Mouse (Mus musculus) kidney, postnatal 10 days (tissue): ENCODE data around the gene Parp8.
A peak's percentile ranks its signal among the peaks of the same experiment; 100 is the strongest.

Experiments
- DNase-seq: peaks from one replicate; pipeline ENCODE4 v3.0.0; 2021; ENCODE audit warnings: mixed read lengths

Gene Parp8

DNA sequence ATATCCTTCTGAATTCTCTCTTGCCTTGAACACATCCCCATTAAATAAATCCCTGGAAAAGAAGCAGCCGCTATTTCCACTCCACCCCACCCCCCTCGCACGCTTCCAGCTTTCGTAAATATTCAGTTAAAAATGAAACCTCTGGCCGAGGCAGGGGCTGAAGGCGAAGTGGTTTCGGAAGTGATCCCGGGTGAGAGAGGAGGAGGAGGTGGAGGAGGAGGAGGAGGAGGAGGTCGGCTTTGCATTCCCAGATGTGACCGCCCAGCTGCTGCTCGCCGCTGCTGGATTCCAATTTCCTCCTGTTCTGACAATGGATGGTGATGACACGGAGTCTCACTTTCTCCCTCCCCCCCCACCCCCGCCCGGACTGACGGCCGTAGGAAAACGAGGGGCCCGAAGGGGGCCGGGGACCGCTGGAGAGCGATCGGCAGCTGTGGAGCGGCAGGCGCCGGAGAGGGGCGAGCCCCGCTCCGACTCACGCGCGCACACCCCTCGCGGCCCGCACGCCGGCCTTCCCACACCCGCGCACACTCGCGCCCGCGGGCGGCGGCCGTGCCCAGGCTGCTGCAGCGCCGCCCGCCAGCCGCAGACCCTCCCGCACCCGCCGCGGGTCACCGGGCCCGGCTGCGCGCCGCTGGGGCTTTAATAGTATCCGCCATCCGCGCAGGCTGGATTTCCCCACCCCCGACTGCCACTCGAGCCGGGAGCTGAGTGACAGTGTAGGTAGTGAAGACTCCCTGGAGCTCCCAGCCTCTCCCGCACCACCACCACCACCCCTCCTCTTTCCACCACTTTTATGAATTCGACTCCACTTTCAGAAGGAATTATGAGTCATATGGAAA lies at the start of gene Parp8:
Parp8 (minus strand) TSS at position 312 of the 842 bp plus-strand sequence.
- peak; percentile 71 for DNase-seq

DNA sequence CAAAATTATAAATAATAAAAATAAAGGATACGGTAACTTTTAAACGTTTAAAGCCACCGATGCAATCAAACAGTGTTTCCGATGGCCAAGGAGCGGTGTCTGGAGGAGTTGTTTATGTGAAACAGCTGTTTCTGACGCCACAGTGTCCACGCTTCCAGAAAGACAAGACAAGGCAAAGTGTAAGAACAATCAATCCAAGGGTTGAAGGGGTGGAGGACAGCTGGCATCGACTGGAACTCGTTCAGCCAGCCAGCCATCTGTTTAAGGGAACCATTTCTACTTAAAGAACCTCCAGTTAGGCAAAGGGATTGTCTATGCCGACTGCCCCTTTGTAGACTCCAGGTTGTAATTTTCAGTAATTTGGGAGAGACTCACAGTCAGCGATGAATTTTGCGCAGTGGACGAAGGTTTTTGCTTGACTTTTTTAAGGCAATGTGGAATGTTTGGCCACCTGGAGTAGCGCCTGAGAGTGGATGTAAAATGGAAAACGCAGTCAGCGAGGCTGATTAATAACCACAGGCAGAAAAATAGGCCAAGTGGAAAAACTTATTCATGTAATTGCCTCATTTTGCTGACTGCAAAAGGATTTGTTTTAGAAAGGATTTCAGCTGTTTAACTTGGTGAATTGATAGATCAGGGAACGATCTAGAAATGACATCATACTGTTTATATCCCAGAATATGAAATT lies 37.4 kb upstream of the Parp8 start:
- DNase-seq: peak; percentile 7

DNA sequence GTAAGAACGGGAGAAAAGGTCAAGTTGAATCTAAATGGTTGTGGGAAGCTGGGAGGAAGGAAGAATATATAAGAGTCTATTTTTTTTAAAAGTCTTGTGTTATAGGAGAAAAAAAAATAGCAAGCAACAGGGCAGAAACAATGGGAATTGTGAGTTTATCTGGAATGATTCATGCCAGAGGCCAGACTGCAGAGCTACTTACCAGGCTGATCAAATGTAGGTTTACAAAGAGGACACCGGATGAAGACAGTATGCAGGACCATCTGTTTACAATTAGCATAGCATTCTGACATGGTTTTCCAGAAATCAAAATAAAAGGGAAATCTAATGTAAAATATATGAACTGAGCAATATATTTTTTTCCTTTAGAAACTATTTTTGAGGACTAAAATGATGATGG lies 31.1 kb upstream of the Parp8 start:
- no peak for DNase-seq

DNA sequence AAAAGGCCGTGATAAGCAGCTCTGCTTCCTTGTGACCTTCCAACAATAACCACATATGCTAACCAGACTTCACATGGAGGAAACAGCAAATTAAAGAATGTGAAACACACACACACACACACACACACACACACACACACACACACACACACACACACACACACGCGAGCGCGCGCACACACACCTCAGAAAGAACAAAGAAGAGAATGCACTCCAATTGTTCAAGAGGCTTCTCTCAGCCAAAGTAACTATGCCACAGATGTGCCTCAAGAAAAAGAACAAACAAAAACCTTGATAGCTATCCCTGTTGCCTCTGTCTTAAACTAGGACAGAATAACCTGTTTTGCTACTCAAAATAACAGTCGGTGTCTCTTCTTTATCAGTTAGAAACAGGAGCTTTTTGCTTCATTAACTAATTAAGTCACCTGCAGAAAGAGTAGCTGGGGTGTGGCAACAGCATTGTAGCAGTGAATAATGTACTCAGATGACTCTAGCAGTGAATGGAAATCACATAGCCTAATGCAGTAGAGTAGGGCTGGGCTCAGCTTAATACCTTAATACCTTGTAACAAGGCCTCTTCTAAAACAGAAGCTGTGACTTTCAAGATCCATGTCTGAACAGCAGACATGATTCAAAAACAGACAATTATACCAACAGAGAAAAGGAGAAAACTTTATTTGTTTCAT lies 29.6 kb upstream of the Parp8 start:
- no peak for DNase-seq

DNA sequence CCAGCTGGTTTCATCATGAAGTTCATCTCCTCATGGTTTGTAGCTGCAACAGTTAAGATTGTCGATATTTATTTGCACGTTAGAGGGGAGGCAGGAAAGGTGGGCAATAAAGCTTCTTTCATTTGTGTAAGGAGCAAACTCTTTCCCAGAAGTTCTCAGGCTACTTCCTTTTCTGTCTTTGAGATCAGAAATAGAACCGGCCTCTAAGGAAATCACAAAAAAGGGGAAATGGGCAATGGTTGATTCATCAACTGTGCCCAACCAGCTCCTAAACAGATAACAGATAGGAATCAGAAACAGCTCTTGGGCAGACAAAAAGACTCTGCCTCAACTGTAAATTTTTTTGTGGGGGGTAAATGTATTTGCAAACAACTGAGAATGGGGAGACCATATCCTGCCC lies 27.4 kb upstream of the Parp8 start:
- no peak for DNase-seq

DNA sequence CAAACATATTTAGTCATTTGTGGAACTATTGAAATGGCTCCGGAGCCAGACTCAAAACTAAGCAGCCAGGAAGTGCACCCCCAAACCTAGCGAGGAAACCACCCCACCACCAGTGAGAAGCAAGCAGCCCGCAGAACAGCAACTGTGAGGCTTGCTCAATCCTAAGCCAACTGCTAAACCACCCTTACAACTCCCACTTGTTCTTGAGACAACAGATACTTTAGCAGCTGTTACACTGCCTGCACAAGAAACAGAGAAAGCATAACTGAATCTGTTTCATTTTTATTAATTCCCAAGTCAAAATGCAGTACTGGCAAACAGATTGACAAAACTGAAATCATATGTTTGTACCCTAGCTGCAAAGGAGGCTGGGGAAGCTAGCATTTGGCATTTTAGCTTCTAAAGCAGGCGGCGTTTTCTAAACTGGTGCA lies 23.2 kb upstream of the Parp8 start:
- no peak for DNase-seq

DNA sequence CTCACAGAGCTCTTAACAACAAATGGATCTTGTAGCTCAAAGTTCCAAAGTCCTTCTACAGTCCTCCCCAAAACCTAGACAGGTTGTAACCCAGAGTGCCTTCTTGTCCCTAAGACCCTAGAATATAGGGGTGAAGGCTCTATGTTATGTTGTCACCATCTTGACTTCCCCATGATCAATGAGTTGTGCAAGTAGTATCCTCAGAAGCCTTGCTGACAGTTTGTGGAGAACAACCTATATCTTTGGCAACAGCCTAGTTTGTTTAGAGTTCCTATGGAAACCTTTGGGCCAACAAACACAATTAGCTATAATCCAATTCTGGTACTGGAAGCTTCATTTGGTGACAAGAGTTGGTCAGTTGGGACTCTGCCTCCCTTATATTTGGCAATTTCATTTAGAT lies 18.2 kb upstream of the Parp8 start:
- no peak for DNase-seq

DNA sequence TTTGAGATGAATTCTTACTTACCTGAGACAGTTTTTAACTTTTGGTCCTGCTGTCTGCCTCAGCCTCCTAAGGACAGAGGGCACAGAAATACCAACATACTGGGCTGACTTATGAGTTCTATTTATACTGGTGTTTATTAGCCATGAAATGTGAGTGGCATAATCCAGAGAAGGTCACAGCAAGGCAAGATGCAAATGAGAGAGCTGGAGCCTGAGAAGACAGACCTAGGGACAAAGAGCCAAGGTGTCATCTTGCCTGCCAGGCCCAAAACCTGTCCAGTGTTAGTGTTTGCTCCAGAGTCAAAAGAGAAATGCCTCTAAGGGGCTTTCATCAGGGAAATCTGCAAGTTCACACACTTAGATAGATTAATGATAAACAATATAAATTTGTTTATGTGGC lies 15.7 kb upstream of the Parp8 start:
- no peak for DNase-seq

DNA sequence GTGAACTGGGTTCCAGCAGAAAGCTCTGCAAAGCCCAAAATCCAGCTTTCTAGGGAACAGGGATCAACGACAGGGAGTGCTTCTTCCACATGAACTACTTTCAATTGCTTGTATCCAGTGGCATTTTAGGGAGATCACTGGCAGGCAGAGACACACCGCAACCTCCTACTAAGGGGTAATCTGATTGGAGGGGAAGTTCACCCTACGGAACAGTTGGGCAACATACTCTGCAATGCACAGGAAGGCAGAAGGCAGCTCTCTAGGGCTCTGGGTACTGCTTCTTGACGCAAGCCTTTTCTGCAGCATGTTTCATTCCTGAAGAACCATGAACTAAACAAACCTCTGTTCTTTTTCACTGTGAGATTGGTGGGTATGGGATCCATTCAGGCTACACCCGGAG lies 10.9 kb upstream of the Parp8 start:
- DNase-seq: no peak

DNA sequence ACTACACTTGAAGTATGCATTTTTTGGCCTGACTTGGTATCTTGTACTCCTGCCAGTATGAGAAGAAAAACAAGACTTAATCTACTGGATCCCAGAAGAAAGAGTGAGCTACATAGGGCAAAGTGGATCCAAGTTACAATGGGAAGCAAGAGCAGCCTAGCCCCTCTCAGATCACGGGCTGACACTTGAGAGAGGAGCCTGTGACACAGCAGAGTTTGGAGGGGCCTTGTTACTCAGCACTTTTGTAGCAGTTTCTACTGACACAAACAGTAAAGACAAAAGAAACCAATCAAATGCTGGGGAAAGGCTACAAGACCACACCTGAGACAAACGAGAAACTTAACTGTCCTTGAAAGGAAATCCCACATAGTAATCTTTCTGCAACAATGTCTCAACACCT lies 9.8 kb upstream of the Parp8 start:
- no peak for DNase-seq

DNA sequence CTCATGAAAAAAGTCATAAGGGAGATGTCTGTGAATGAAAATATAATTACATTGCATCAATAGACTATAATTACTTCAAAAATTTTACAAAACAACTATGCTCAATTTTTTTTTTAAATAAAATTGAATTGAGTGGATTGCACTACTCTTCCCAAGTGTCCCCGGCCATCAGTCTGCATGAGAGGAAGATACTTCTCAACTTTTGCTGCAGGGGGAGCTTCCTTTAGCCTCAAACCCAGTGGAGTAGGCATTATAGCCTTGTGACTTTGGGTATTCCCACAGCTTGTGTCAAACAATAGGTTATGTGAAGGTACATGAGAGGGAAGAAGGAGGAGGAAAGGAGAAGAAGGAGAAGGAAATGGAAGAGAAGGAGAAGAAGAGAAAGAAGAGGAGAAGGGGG lies 9.3 kb upstream of the Parp8 start:
- DNase-seq: no peak

DNA sequence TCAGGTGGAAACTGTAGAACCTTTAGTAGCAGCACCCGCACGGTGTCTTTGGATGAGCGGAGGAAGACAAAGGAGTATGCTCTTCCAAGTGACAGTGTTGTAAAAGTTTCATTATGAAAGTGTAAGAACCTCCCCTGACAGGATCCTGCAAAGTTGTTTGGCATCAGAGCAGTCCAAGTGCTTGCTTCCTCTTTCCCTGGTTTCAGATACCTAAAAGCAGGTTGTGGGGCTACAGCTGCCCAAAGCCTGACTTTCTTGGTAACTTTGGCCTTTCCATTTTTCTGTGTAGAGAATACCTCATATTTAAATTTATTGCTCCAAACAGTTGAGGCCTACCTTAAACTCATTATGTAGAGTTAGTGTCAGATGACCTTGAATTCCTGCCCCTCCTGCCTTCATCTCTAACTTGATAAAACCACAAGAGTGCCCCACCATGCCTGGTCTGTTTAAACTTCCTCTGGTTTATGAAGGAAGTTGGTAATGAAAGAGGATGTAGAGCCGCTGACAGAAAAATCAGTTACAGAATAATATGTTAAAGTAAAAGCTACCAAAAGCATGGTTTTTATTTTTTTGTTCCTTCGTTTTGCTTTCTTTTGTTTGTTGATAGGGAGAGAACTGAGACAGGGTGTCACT lies 8.5 kb upstream of the Parp8 start:
- no peak for DNase-seq

DNA sequence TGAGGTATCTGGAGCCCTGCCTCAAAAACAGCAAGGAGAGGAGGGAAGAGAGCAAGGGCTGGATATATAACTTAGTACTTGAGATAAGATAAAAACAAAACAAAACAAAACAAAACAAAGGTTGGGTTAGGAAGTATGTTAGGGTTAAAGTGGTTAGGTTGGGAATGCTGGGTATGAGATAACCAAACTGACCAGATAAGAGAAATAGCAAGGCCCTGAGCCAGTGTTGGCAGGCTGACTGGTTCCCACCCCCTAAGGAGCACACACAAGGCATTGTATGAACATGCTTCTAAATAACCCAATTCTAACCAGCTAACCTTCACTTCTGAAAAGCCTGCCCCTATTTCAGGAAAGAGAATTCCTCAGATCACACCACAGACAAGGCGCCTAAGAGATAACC lies 7.1 kb upstream of the Parp8 start:
- DNase-seq: no peak

DNA sequence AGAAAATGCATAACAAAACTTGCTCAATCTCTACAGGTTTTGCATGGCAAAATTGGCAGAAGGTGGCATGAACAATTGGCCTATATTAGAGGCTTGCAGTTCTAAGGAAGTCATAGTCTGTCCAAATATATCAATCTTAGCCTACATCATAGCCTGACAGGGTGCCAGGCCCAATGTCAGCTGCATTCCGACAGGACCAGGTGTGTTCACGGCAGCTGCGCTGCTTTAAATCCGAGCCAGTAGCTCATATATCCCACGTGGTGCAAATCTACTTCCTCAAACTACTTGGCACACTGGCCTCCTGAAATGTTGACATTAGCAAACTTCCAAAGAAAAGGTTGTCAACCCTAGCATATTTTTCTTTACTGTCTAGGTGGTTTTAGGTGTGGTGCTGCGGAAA lies 6.2 kb upstream of the Parp8 start:
- DNase-seq: peak; percentile 20

DNA sequence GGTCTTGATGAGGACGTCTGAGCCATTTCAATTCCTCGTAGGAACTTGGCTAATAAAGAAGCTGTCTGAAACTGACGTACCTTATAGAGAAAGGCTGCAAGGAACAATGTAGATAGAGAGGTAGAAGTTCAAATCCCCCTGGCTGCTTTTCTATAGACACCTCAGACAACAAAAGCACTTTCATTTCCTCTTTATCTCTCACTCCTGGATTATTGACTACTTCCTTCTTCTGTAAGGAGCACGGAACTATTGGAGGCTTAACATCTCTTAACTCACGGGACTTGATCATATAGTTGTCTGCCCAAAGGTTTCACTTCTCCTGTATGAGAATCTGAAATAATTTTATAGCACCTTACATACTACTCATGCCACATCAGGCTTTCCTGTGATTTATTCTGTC lies 2.9 kb upstream of the Parp8 start:
- DNase-seq: no peak

DNA sequence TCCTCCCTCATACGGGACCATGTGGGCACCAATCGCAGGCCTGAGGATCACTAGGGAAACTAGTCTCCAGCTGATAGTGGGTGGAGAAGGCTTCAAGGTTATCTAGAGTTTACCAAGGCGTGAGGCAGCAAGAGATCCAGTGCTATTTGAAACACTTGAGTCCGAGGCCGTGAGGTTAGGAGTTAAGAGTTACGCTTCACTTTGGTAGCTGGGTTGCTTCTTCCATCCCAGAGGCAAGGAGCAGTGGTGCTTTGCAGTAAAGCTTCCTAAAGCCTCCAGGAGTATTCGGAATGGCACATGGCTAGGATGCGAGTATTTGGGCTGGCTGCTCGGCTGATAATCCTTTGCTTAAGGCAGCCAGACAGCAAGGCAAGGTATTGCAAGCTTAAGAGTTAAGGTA lies 2.0 kb upstream of the Parp8 start:
- DNase-seq: no peak

DNA sequence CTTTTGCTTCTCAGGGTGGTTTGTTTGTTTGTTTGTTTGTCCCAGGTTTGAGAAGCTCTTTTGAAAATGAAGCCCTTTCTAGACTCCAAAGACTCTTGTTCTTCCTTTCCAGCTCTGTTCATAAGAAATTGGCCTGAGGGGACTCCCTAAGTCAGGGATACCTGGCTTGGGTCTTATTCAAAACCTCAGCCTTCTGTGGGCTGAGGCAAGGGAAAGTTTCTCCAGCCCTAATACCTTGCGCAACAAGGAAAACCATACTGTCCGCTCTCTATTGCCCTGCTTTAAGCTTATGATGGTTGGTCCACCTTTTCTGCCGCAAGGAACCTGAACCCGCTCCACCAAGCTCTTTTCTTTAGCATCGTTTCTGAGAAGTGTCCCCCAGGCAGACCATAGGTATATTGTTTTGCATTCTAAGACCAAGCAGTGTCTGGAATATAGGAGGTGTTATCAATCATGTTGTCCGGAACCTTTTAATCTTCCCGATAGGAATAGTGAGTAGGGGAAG lies 991 bp upstream of the Parp8 start:
- no peak for DNase-seq

DNA sequence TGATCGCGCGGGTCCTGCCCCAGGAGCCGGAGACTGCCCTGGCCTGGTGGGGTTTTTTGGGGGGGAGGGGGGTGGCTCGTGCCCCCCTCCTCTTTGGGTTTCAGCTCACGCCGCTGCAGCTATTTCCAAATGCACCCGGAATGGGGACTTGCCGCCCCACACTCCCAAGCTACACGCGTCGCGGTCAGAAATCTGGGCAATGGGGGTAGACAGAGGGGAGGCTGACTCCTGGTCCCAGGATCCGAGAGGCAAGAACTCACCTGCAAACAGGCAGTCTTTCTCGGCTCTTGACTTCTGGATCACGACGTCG lies 466 bp downstream of the Parp8 start:
- DNase-seq: no peak

DNA sequence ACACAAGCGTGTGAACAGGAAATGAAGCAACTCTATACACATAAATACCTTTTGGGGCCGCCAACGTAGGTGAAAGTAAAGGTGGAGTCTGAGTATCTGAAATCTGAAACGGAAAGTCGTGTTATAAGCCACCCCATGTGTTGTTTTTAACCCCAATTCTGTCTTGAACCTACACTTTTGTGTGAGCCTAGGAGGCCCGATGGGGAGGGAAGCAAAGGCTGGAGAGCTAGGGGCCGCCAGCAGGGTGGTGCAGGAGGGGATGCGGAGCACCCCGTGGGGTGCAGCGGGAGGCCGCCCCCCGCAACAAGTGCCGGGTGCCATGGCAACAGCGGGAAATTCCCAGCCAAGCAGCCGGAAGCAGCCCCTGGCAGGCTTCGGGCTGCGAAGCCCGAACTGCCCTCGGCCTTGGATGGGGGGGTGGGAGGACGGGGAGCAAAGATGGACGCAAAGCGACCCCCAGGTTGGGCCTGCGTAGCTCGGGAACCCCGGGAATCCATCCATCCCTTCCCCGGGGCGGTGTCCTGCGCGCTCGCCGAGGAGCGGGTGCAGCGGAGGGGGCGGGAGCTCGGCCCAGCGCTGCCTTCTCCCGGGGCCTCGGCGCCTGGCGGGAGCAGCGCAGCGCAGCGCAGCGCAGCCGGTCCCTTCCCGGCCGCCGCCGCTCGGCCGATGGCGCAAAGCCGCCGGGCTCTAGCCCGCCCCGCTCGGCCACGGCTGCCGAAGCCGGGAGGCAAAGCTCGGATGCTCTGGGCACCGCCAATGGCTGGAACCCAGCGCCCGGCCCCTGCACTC lies 1.0 kb downstream of the Parp8 start:
- DNase-seq: peak; percentile 74

DNA sequence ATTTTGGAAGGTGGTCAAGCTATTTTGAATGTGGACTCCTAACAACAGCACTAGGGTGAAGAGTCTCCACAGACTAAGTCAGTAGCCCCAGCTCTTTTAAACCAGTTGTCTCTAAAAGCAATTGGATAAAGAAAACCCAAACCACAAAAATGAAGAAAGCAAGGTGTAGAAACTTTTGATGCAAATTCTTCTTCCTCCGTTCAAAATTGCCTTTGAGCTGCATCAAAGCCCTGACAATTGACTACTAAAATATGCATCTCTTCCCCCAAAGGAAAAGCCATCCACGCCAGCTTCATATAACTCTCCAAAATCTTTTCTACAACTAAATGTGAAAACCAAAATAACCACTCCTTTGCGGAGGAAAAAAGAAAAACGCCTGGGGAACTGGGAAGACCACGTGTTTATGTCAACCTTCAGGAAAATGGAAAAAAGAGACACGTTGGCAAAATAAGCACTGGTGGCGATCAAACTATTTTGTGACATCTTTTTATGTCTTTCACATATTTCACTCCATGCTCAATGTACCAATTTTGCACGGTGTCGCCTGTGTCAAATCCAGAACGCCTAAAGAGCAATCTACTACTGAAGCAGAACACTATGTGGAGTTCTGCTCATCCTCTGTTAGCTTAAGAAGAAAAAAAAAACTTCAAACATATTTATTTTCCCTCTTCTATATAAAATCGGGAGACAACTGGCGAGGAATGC lies 1.8 kb downstream of the Parp8 start:
- DNase-seq: no peak

DNA sequence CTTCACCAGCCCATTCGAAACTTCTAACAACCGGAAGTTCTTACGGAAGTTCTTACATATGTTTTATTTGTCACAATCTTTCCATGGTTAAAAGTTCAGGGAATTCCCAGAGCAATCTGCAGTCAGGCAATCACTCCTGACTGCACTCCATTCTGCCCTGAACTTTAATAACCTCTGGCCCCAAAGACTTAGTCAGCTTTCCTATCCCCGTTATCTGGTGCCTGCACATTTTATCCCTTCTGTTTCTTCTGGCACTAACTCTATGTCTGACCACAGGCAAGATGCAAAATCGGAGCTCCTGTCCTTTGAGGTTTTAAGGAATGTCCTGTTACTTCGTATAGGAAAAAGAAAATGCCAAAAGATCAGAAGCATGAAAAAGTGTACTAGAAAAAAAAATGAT lies 4.7 kb downstream of the Parp8 start:
- no peak for DNase-seq

DNA sequence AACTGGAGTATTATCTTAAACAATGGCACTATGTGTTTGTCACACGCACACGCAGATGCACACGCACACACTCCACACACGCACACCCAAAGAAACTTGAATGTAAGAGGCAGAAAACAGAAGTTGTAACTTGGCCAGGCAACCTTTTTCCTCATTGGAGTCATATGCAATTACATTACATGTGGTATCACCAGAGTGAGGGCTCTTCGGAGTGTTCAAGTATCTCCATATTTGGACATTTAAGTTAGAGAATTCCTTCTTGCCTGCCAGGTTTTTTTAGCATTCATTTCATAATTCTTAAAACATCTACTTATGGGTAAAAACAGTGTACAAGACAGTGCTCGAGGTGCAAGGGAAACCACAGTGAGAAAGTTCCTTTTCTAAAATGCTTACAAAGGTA lies 6.7 kb downstream of the Parp8 start:
- DNase-seq: no peak
